Mouse (Mus musculus): Measurements from ENCODE around the gene Gm42674. TPM values are rescaled to one million over a fixed set of nuclear protein-coding genes. Genes with fewer than 3 reads are reported as not detected.

Gm42674 gene
- polyA plus RNA-seq, 1 experiment from 2014 or later = not detected

Other genes with a start within 250 kb of the Gm42674 start
- gene Slc27a3, start 212.0 kb upstream of the Gm42674 start, polyA plus RNA-seq (2016; fragmentation: Nextera tagmentation; extraction: Ambion mirVana) = 28.5 and 29.1 TPM in 2 replicates
- gene Ints3, start 168.3 kb upstream of the Gm42674 start, polyA plus RNA-seq (2016; fragmentation: Nextera tagmentation; extraction: Ambion mirVana) = 37.6 and 39.7 TPM in 2 replicates
- 3.0 TPM in 2 replicates for gene Npr1, start 136.0 kb upstream of the Gm42674 start, polyA plus RNA-seq (2016; fragmentation: Nextera tagmentation; extraction: Ambion mirVana)
- gene Ilf2, start 125.8 kb upstream of the Gm42674 start, polyA plus RNA-seq (2016; fragmentation: Nextera tagmentation; extraction: Ambion mirVana) = 315 and 340 TPM in 2 replicates
- 60.9 and 69.1 TPM in 2 replicates for gene Snapin, start 110.9 kb upstream of the Gm42674 start, polyA plus RNA-seq (2016; fragmentation: Nextera tagmentation; extraction: Ambion mirVana)
- gene Chtop, start 92.4 kb upstream of the Gm42674 start, polyA plus RNA-seq (2016; fragmentation: Nextera tagmentation; extraction: Ambion mirVana) = 174 and 182 TPM in 2 replicates
- 7.5 and 7.7 TPM in 2 replicates for gene S100a1, start 87.5 kb upstream of the Gm42674 start, polyA plus RNA-seq (2016; fragmentation: Nextera tagmentation; extraction: Ambion mirVana)
- 11.7 and 13.1 TPM in 2 replicates for gene S100a13, start 87.5 kb upstream of the Gm42674 start, polyA plus RNA-seq (2016; fragmentation: Nextera tagmentation; extraction: Ambion mirVana)
- not detected in 2 replicates for gene S100a14, start 75.0 kb upstream of the Gm42674 start, polyA plus RNA-seq (2016; fragmentation: Nextera tagmentation; extraction: Ambion mirVana)
- 46.6 and 47.9 TPM in 2 replicates for gene S100a16, start 64.7 kb upstream of the Gm42674 start, polyA plus RNA-seq (2016; fragmentation: Nextera tagmentation; extraction: Ambion mirVana)
- gene S100a3, start 41.3 kb upstream of the Gm42674 start, polyA plus RNA-seq (2016; fragmentation: Nextera tagmentation; extraction: Ambion mirVana) = 0.24 and 0.27 TPM in 2 replicates
- gene S100a2, start 11.7 kb upstream of the Gm42674 start, polyA plus RNA-seq (2016; fragmentation: Nextera tagmentation; extraction: Ambion mirVana) = not detected in 2 replicates
- gene S100a4, start 1.9 kb downstream of the Gm42674 start, polyA plus RNA-seq (2016; fragmentation: Nextera tagmentation; extraction: Ambion mirVana) = not detected in 2 replicates
- gene S100a5, start 6.6 kb downstream of the Gm42674 start, polyA plus RNA-seq (2016; fragmentation: Nextera tagmentation; extraction: Ambion mirVana) = not detected in 2 replicates
- 14.4 and 18.3 TPM in 2 replicates for gene S100a6, start 11.0 kb downstream of the Gm42674 start, polyA plus RNA-seq (2016; fragmentation: Nextera tagmentation; extraction: Ambion mirVana)
- gene S100a7a, start 52.1 kb downstream of the Gm42674 start, polyA plus RNA-seq (2016; fragmentation: Nextera tagmentation; extraction: Ambion mirVana) = not detected in 2 replicates
- not detected in 2 replicates for gene S100a8, start 67.1 kb downstream of the Gm42674 start, polyA plus RNA-seq (2016; fragmentation: Nextera tagmentation; extraction: Ambion mirVana)
- not detected in 2 replicates for gene S100a9, start 93.8 kb downstream of the Gm42674 start, polyA plus RNA-seq (2016; fragmentation: Nextera tagmentation; extraction: Ambion mirVana)
- gene Pglyrp4, start 125.0 kb downstream of the Gm42674 start, polyA plus RNA-seq (2016; fragmentation: Nextera tagmentation; extraction: Ambion mirVana) = not detected in 2 replicates
- gene Gm5849, start 176.0 kb downstream of the Gm42674 start, polyA plus RNA-seq (2016; fragmentation: Nextera tagmentation; extraction: Ambion mirVana) = not detected in 2 replicates